Mouse (Mus musculus): ENCODE measurements around the gene A830031A19Rik. TPM values are rescaled to one million over a fixed set of nuclear protein-coding genes. Genes with fewer than 3 reads are reported as not detected.

Gene A830031A19Rik
- not detected for polyA plus RNA-seq (2014; fragmentation: Illumina TruSeq; extraction: RNeasy Lipid Tissue Mini Kit (QIAGEN cat#74804); ENCODE audit: low read depth, low replicate concordance)

DNA sequence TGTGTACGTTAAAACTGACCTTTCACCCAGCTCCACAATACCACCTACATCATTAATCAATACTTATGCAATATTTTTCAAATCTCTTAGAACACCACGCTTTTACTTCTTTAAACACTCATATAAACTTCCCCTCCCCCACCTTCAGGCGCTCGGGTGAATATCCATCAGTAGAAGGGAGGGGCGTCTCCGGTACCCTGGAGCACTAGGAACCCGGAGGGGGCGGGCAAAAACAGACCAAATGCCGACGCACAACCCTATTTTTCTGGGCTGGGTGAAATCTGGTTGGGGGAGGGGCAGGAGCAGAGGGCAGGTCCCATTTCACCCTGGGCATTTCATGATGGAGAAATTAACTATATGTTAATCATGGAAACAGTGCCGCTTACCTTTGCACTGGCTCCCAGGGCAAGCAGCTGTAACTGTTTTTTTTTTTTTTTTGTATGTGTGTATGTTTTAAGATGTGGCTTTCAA lies at the start of gene A830031A19Rik:
A830031A19Rik (minus strand) TSS at position 421 of the 471 bp plus-strand sequence.

DNA sequence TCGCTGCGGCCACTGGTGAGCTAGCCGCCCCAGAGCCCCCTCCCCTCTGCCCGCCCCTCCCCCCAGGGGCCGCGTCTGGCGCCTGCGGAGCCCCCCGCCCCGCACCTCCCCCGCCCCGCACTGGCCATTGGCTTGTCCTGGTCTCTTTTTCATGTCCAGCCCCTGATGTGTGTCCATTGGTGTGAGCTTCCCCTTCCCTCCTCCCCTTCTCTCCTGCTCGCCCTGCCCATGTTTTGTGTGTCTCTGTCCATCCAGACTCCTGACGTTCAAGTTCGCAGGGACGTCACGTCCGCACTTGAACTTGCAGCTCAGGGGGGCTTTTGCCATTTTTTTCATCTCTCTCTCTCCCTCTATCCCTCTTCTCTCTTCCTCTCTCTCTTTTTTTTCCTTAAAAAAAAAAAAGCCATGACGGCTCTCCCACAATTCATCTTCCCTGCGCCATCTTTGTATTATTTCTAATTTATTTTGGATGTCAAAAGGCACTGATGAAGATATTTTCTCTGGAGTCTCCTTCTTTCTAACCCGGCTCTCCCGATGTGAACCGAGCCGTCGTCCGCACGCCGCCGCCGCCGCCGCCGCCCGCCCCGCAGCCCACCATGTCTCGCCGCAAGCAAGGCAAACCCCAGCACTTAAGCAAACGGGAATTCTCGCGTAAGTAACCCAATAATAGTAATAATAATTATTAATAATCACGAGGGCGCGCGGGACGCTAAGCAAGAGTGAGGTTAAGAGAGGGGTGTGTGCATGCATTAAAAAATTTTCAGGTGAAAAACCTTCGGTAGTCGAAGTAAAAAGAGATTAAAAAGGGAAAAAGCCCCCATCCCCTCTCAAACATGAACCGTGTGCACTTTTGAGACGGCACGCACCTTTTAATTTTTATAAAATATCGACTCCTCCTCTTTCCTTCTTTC lies 3.2 kb upstream of the A830031A19Rik start, which contains the start of gene Bcl11a:
Bcl11a (plus strand) TSS at position 262 of the 911 bp plus-strand sequence.

Other genes starting within 250 kb of the A830031A19Rik start
- gene Papolg, start 179.8 kb downstream of the A830031A19Rik start, polyA plus RNA-seq (2014; fragmentation: Illumina TruSeq; extraction: RNeasy Lipid Tissue Mini Kit (QIAGEN cat#74804); ENCODE audit: low read depth, low replicate concordance): 9.6 TPM
- gene Bcl11a, start 3.0 kb upstream of the A830031A19Rik start, polyA plus RNA-seq (2014; fragmentation: Illumina TruSeq; extraction: RNeasy Lipid Tissue Mini Kit (QIAGEN cat#74804); ENCODE audit: low read depth, low replicate concordance): 0.11 TPM